Mouse (Mus musculus): Measurements from ENCODE around the gene Dclk2. TPM values are rescaled to one million over a fixed set of nuclear protein-coding genes. Genes with fewer than 3 reads are reported as not detected.

Gene Dclk2
- polyA plus RNA-seq, 1 experiment from 2014 or later, result 0.44 TPM

- H3K36me3 ChIP-seq (ENCODE audit: inconsistent target), result no peaks in the 10 kb centered on the region
- H3K4me3 ChIP-seq (ENCODE audit: inconsistent target), result peak overlapping the region; percentile 34
- H3K27ac ChIP-seq, result peak overlapping the region; percentile 42
- 9% methylated on average over 6 of the region's 6 CpGs for WGBS (ENCODE audit: missing documents)
- H3K79me2 ChIP-seq (ENCODE audit: inconsistent target), result no peaks in the 10 kb centered on the region
Observed at GRCm38 (mm10) chr3:86758727-86759126, 161.9 kb downstream of the Dclk2 start.

- H3K4me3 ChIP-seq (ENCODE audit: inconsistent target), result no peak overlapping the region
- H3K27ac ChIP-seq, result 0 out of 2 replicates have a peak overlapping the region, but pooled peaks have one; percentile 1
- H3K79me2 ChIP-seq (ENCODE audit: inconsistent target), result no peaks in the 10 kb centered on the region
- H3K36me3 ChIP-seq (ENCODE audit: inconsistent target), result no peaks in the 10 kb centered on the region
- 17% methylated on average over 1 of the region's 1 CpGs for WGBS (ENCODE audit: missing documents)
Observed at GRCm38 (mm10) chr3:86756548-86756947, 164.1 kb downstream of the Dclk2 start.

GRCm38 (mm10) chr3:86754595-86755557 is 165.8 kb downstream of the Dclk2 start:
- Histone ChIP-seq H3K79me2 (ENCODE audit: inconsistent target) (no peaks in the 10 kb centered on the region), H3K4me3 (ENCODE audit: inconsistent target) (no peak overlapping the region), H3K27ac (no peak overlapping the region), H3K36me3 (ENCODE audit: inconsistent target) (no peaks in the 10 kb centered on the region)
- WGBS (ENCODE audit: missing documents), result 52% methylated on average over 14 of the region's 14 CpGs

- no peaks in the 10 kb centered on the region for H3K79me2 ChIP-seq (ENCODE audit: inconsistent target)
- H3K36me3 ChIP-seq (ENCODE audit: inconsistent target), result no peaks in the 10 kb centered on the region
- 23% methylated on average over 6 of the region's 6 CpGs for WGBS (ENCODE audit: missing documents)
- no peak overlapping the region for H3K4me3 ChIP-seq (ENCODE audit: inconsistent target)
- no peak overlapping the region for H3K27ac ChIP-seq
Observed at GRCm38 (mm10) chr3:86754178-86754577, 166.5 kb downstream of the Dclk2 start.

- Histone ChIP-seq H3K4me3 (ENCODE audit: inconsistent target) (no peak overlapping the region), H3K36me3 (ENCODE audit: inconsistent target) (no peaks in the 10 kb centered on the region), H3K79me2 (ENCODE audit: inconsistent target) (no peaks in the 10 kb centered on the region), H3K27ac (no peak overlapping the region)
- 77% methylated on average over 7 of the region's 7 CpGs for WGBS (ENCODE audit: missing documents)
Observed at GRCm38 (mm10) chr3:86750652-86751051, 170.0 kb downstream of the Dclk2 start.

GRCm38 (mm10) chr3:86745769-86746512 is 174.7 kb downstream of the Dclk2 start:
- Histone ChIP-seq H3K27ac (no peak overlapping the region), H3K79me2 (ENCODE audit: inconsistent target) (no peaks in the 10 kb centered on the region), H3K36me3 (ENCODE audit: inconsistent target) (no peaks in the 10 kb centered on the region), H3K4me3 (ENCODE audit: inconsistent target) (no peak overlapping the region)
- 88% methylated on average over 10 of the region's 10 CpGs for WGBS (ENCODE audit: missing documents)

GRCm38 (mm10) chr3:86745348-86745747 is 175.3 kb downstream of the Dclk2 start:
- H3K27ac ChIP-seq, result no peak overlapping the region
- WGBS (ENCODE audit: missing documents), result 95% methylated on average over 4 of the region's 4 CpGs

GRCm38 (mm10) chr3:86739745-86740144 is 180.9 kb downstream of the Dclk2 start:
- H3K79me2 ChIP-seq (ENCODE audit: inconsistent target), result no peaks in the 10 kb centered on the region
- H3K27ac ChIP-seq, result no peak overlapping the region
- H3K36me3 ChIP-seq (ENCODE audit: inconsistent target), result no peaks in the 10 kb centered on the region
- 100% methylated on average over 4 of the region's 4 CpGs for WGBS (ENCODE audit: missing documents)
- no peak overlapping the region for H3K4me3 ChIP-seq (ENCODE audit: inconsistent target)

More at GRCm38 (mm10) chr3:86745348-86745747, 175.3 kb downstream of the Dclk2 start:
- H3K79me2 ChIP-seq (ENCODE audit: inconsistent target), result no peaks in the 10 kb centered on the region
- H3K36me3 ChIP-seq (ENCODE audit: inconsistent target), result no peaks in the 10 kb centered on the region
- H3K4me3 ChIP-seq (ENCODE audit: inconsistent target), result no peak overlapping the region

- Histone ChIP-seq H3K27ac (no peak overlapping the region), H3K79me2 (ENCODE audit: inconsistent target) (no peaks in the 10 kb centered on the region), H3K36me3 (ENCODE audit: inconsistent target) (no peaks in the 10 kb centered on the region), H3K4me3 (ENCODE audit: inconsistent target) (no peak overlapping the region)
- WGBS (ENCODE audit: missing documents), result 96% methylated on average over 3 of the region's 3 CpGs
Observed at GRCm38 (mm10) chr3:86738831-86739230, 181.8 kb downstream of the Dclk2 start.

Other genes starting within 250 kb of the Dclk2 start
- 3.5 to 12.5 TPM (median 4.1 TPM) in 3 replicates for gene Cd1d1, start 78.6 kb upstream of the Dclk2 start, polyA plus RNA-seq (2018)